Mouse (Mus musculus) hindbrain, embryonic 11.5 days (tissue): ENCODE data around the gene Rspo4. TPM values are rescaled to one million over a fixed set of nuclear protein-coding genes. Genes with fewer than 3 reads are reported as not detected.

Source experiments
- ATAC-seq: fragments of 200-750 bp; cut with Nextera tagmentation; 2 replicates; pipeline ENCODE4 v1.8.0; 2017; ENCODE audit warnings: mild to moderate bottlenecking, moderate TSS enrichment, moderate library complexity; ENCODE audit not compliant: low FRiP score
- DNase-seq: peaks from one replicate; pipeline ENCODE4 v3.0.0-alpha.2; 2015; ENCODE audit warnings: low spot score
- H3K27ac ChIP-seq: fragments of 300-500 bp; sonication (generic); 2 replicates; pipeline ENCODE4 v1.5.1; 2014; ENCODE audit warnings: mild to moderate bottlenecking, low read depth, low read length
- H3K27me3 ChIP-seq: fragments of 300-500 bp; sonication (generic); 2 replicates; pipeline ENCODE4 v1.6.1; 2014; ENCODE audit warnings: mild to moderate bottlenecking, low read length, moderate library complexity, mixed read lengths; ENCODE audit not compliant: control insufficient read depth, insufficient read depth
- H3K36me3 ChIP-seq: fragments of 300-500 bp; sonication (generic); 2 replicates; pipeline ENCODE4 v1.6.1; 2014; ENCODE audit warnings: mild to moderate bottlenecking, low read length, moderate library complexity, mixed read lengths; ENCODE audit not compliant: control insufficient read depth, insufficient read depth
- H3K4me1 ChIP-seq: fragments of 300-500 bp; sonication (generic); replicated peaks from 2 replicates; pipeline ENCODE4 v1.6.1; 2014; ENCODE audit warnings: low read length, mixed read lengths; ENCODE audit not compliant: control insufficient read depth, insufficient read depth
- H3K4me2 ChIP-seq: fragments of 300-500 bp; sonication (generic); replicated peaks from 2 replicates; pipeline ENCODE4 v1.6.1; 2014; ENCODE audit warnings: mild to moderate bottlenecking, low read depth, low read length
- H3K4me3 ChIP-seq: fragments of 300-500 bp; sonication (generic); 2 replicates; pipeline ENCODE4 v1.5.1; 2014; ENCODE audit warnings: low read depth, low read length
- H3K9ac ChIP-seq: fragments of 300-500 bp; sonication (generic); 2 replicates; pipeline ENCODE4 v1.6.1; 2014; ENCODE audit warnings: low read depth, low read length
- H3K9me3 ChIP-seq: fragments of 300-500 bp; sonication (generic); 2 replicates; pipeline ENCODE4 v1.6.1; 2016; ENCODE audit warnings: low read length; ENCODE audit not compliant: control insufficient read depth
- WGBS: fragments of 180-500 bp; shearing (Covaris S2); extraction: QIAGEN DNeasy Blood & Tissue Kit; methylation state at CpG from one replicate; pipeline ENCODE4 v1.1.7; 2014; 5-methylcytosine and 5-hydroxymethylcytosine counted together
- polyA plus RNA-seq: library from polyadenylated mRNA; unstranded; fragments of >200 nt; fragmentation: Nextera tagmentation; extraction: Ambion mirVana; gene quantifications from 2 replicates; pipeline ENCODE4 v1.2.1, GENCODE M21; 2014

Rspo4 gene
- polyA plus RNA-seq, 1 experiment from 2014 or later: 0.77 TPM

DNA sequence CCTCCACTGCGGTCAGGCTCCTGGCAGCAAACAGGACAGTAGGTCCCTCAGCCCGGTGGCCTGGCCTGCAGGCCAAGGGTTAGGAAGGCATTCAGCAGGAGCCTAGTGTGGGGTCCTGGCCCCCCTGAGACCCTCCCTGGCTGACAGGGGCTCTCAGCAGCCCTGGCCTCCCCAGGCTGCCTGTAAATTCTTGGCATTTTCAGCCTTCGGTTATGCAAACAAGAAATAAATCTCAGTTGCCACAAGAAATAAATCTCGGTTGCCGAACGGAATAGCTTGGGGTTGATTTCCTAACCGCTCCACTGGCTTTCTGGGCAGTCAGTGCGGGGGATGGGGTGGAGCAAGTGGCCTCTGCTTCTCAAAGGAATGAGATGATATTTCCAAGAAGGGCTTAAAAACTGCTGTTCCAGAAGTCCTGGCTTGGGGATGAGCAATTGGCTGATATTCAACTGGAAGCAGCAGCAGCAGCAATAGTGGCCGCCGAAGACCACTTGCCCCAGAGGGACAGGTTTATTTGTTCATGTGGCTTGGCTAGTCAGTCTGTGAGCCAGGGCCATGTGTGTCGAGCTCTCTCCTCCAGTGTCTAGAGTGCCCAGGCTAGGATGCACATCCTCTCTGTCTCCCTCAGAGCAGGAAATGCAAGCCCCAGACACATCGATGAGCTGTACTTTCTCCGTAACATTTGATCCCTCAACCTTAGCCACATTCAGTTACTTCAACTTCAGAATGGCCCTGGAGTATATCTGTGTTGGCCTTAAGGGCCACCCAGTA is 73.5 kb downstream of the Rspo4 start:
- ATAC-seq (no peak), DNase-seq (peak; percentile 19)
- H3K36me3 ChIP-seq: no peaks in the 10 kb centered on the region
- no peak overlapping the region for H3K9ac ChIP-seq
- no peak overlapping the region for H3K4me3 ChIP-seq
- H3K4me2 ChIP-seq: no peak overlapping the region
- no peaks in the 10 kb centered on the region for H3K9me3 ChIP-seq
- no peaks in the 10 kb centered on the region for H3K27me3 ChIP-seq
- no peaks in the 10 kb centered on the region for H3K4me1 ChIP-seq
- no peak overlapping the region for H3K27ac ChIP-seq
- 68% methylated on average over 13 of the region's 13 CpGs for WGBS

DNA sequence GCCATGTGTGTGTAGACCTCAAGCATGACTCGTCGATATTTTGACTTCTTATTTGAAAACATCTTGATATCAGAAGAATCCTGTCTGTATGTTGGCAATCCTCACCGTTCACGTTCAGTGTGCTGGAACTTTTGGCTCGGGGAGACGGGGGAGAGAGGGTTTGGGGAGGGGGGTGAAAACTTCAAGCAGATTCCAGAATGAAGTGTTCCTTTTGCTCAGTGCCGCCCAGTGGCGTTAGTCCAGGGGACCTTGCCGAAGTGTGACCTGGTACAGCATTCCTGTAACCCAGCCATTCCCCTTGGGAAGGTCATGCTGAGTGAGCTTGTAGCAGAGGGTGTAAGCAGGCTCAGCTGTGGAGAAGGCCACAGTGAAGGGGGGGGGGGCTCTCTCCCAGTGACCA is 76.4 kb downstream of the Rspo4 start:
- no peak overlapping the region for H3K27ac ChIP-seq
- 78% methylated on average over 9 of the region's 9 CpGs for WGBS
- no peaks in the 10 kb centered on the region for H3K27me3 ChIP-seq
- H3K4me1 ChIP-seq: 0 out of 2 replicates have a peak, but pooled peaks cover 2% of the 10 kb centered on the region
- no peaks in the 10 kb centered on the region for H3K9me3 ChIP-seq
- H3K9ac ChIP-seq: no peak overlapping the region
- no peak for DNase-seq
- H3K4me2 ChIP-seq: no peak overlapping the region
- no peaks in the 10 kb centered on the region for H3K36me3 ChIP-seq
- ATAC-seq: no peak
- no peak overlapping the region for H3K4me3 ChIP-seq

DNA sequence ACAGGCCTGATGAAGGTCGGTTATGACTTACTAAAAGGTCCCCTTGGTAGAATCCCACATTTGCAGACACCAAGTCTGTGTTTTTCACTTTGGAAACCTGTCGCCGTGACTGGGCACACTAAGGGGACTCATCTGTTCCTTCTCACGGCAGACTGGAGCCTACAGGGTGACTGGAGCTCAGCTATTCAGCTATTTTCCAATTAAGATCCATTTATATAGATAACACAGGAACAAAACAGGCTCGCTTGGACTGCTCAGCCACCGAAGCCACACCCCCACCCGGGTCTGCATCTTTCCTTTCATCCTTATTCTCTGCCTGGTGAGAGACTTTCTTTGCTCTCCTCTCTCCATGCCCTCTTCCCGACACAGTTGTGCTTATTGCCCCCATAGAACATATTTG is 78.3 kb downstream of the Rspo4 start:
- 67% methylated on average over 8 of the region's 8 CpGs for WGBS
- DNase-seq: no peak
- Histone ChIP-seq H3K4me1 (0 out of 2 replicates have a peak, but pooled peaks cover 2% of the 10 kb centered on the region), H3K27ac (no peak overlapping the region), H3K4me3 (no peak overlapping the region), H3K4me2 (no peak overlapping the region), H3K9me3 (no peaks in the 10 kb centered on the region), H3K27me3 (no peaks in the 10 kb centered on the region), H3K9ac (no peak overlapping the region), H3K36me3 (no peaks in the 10 kb centered on the region)
- ATAC-seq: no peak

DNA sequence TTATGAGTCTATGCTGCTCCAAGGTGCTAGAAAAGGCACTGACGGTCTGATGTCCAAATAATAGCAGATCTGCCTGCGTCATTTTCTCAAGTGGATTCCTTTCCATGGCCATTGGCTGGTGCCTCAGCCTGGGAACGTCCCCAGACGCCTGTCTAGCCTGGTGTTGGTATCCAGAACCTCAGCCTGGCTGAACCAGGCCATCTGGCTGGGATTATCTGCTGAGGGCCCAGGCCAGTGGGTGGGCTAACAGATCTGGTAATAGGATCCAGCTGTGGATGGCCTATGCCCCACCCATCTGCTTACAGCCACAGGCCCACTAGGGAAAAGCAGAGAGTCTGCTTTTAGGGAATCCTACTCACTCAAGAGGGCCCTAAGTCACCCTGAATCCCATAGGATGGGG is 78.9 kb downstream of the Rspo4 start:
- H3K4me1 ChIP-seq: 0 out of 2 replicates have a peak, but pooled peaks cover 2% of the 10 kb centered on the region
- no peaks in the 10 kb centered on the region for H3K36me3 ChIP-seq
- no peak for DNase-seq
- H3K27me3 ChIP-seq: no peaks in the 10 kb centered on the region
- H3K27ac ChIP-seq: no peak overlapping the region
- no peak overlapping the region for H3K4me3 ChIP-seq
- H3K4me2 ChIP-seq: no peak overlapping the region
- H3K9ac ChIP-seq: no peak overlapping the region
- ATAC-seq: no peak
- no peaks in the 10 kb centered on the region for H3K9me3 ChIP-seq
- WGBS: 63% methylated on average over 4 of the region's 4 CpGs

Other genes with a start within 250 kb of the Rspo4 start
- gene Snph, start 210.3 kb upstream of the Rspo4 start, polyA plus RNA-seq: 2.3 and 2.7 TPM in 2 replicates
- 0.17 TPM in 1 of 2 replicates, not detected in the other for gene Rad21l, start 174.4 kb upstream of the Rspo4 start, polyA plus RNA-seq
- gene Tmem74b, start 140.9 kb upstream of the Rspo4 start, polyA plus RNA-seq: 4.3 and 5.2 TPM in 2 replicates
- gene Psmf1, start 98.7 kb upstream of the Rspo4 start, polyA plus RNA-seq: 43.5 and 45.9 TPM in 2 replicates
- gene Angpt4, start 68.3 kb downstream of the Rspo4 start, polyA plus RNA-seq: 0.14 and 0.23 TPM in 2 replicates
- gene Fam110a, start 137.3 kb downstream of the Rspo4 start, polyA plus RNA-seq: 87.1 and 87.5 TPM in 2 replicates
- 0.56 and 0.73 TPM in 2 replicates for gene Slc52a3, start 153.6 kb downstream of the Rspo4 start, polyA plus RNA-seq
- gene Scrt2, start 238.6 kb downstream of the Rspo4 start, polyA plus RNA-seq: 27.1 and 31.4 TPM in 2 replicates